Mouse (Mus musculus) bone marrow, adult 2 months (tissue): Measurements from ENCODE around the gene Lrrc8e. TPM values are rescaled to one million over a fixed set of nuclear protein-coding genes. Genes with fewer than 3 reads are reported as not detected.
A peak's percentile ranks its signal among the peaks of the same experiment; 100 is the strongest.

Experiments used
- H3K27ac ChIP-seq: fragments of 200-500 bp; 2 replicates; pipeline ENCODE4 v1.5.1; 2012; ENCODE audit warnings: low read depth, mild to moderate bottlenecking, control low read depth, inconsistent platforms, low read length; ENCODE audit not compliant: control insufficient read depth, poor library complexity, insufficient read depth
- H3K4me1 ChIP-seq: fragments of 200-500 bp; 2 replicates; pipeline ENCODE4 v1.6.1; 2011; ENCODE audit warnings: low read length; ENCODE audit not compliant: control insufficient read depth, insufficient read depth
- H3K4me3 ChIP-seq: fragments of 200-500 bp; replicated peaks from 2 replicates; pipeline ENCODE3; 2011; ENCODE audit warnings: mild to moderate bottlenecking, low read depth, low read length, control low read depth; ENCODE audit not compliant: control insufficient read depth
- CTCF ChIP-seq: fragments of 200-500 bp; IDR thresholded peaks from 2 replicates; pipeline ENCODE4 v1.5.1; 2011; ENCODE audit warnings: low read length, control low read depth; ENCODE audit not compliant: control insufficient read depth, insufficient read depth
- POLR2A ChIP-seq: fragments of 200-500 bp; IDR thresholded peaks from 2 replicates; pipeline ENCODE4 v1.6.1; 2011; ENCODE audit warnings: low read depth, mild to moderate bottlenecking, control low read depth, low read length, borderline replicate concordance; ENCODE audit not compliant: control insufficient read depth
- WGBS: fragments of 180-500 bp; shearing (Covaris S2); methylation state at CpG from one replicate; pipeline ENCODE4 v1.1.7; 2018; 5-methylcytosine and 5-hydroxymethylcytosine counted together
- polyA plus RNA-seq: library from polyadenylated mRNA; stranded (reverse); fragments of >200 nt; gene quantifications from 2 replicates; pipeline ENCODE4 v1.2.4, GENCODE M21; 2011; ENCODE audit warnings: low replicate concordance; ENCODE audit not compliant: missing spikeins, insufficient read depth, insufficient read length

Lrrc8e gene
- polyA plus RNA-seq, result not detected in 2 replicates

- no peak within 1 kb of the TSS for H3K4me3 ChIP-seq
- H3K4me1 ChIP-seq, result no peaks in the 10 kb centered on the region
- H3K27ac ChIP-seq, result no peak within 1 kb of the TSS
- TF ChIP-seq POLR2A (no peak), CTCF (no peak)
- 18% methylated on average over 33 of the region's 33 CpGs for WGBS
Observed at GRCm38 (mm10) chr8:4226739-4227347, at the start of gene Lrrc8e. Gene Lrrc8e (plus strand): TSS chr8:4226827.

GRCm38 (mm10) chr8:4183409-4183808 is 43.2 kb upstream of the Lrrc8e start:
- H3K4me3 ChIP-seq, result no peak overlapping the region
- TF ChIP-seq CTCF (no peak), POLR2A (no peak)
- no peaks in the 10 kb centered on the region for H3K4me1 ChIP-seq
- H3K27ac ChIP-seq, result no peak overlapping the region
- 89% methylated on average over 8 of the region's 8 CpGs for WGBS

- H3K4me3 ChIP-seq, result no peak overlapping the region
- H3K27ac ChIP-seq, result no peak overlapping the region
- no peaks in the 10 kb centered on the region for H3K4me1 ChIP-seq
- 93% methylated on average over 2 of the region's 2 CpGs for WGBS
- no peak for TF ChIP-seq POLR2A
- no peak for TF ChIP-seq CTCF
Observed at GRCm38 (mm10) chr8:4186151-4186550, 40.5 kb upstream of the Lrrc8e start.

- TF ChIP-seq CTCF (no peak), POLR2A (no peak)
- Histone ChIP-seq H3K27ac (no peak overlapping the region), H3K4me3 (no peak overlapping the region), H3K4me1 (no peaks in the 10 kb centered on the region)
Observed at GRCm38 (mm10) chr8:4188605-4189004, 38.0 kb upstream of the Lrrc8e start.

- 59% methylated on average over 3 of the region's 3 CpGs for WGBS
Observed at GRCm38 (mm10) chr8:4189031-4189722, 37.5 kb upstream of the Lrrc8e start.

GRCm38 (mm10) chr8:4192305-4192704 is 34.3 kb upstream of the Lrrc8e start:
- H3K4me3 ChIP-seq, result no peak overlapping the region
- no peak overlapping the region for H3K27ac ChIP-seq
- WGBS, result 92% methylated on average over 5 of the region's 5 CpGs
- no peaks in the 10 kb centered on the region for H3K4me1 ChIP-seq
- TF ChIP-seq CTCF (no peak), POLR2A (no peak)

More at GRCm38 (mm10) chr8:4189031-4189722, 37.5 kb upstream of the Lrrc8e start:
- Histone ChIP-seq H3K4me1 (no peaks in the 10 kb centered on the region), H3K27ac (peak overlapping the region; percentile 32; the same call in 1 of the 2 replicates), H3K4me3 (no peak overlapping the region)
- TF ChIP-seq POLR2A (no peak), CTCF (no peak)

- TF ChIP-seq POLR2A (no peak), CTCF (peak; percentile 85)
- Histone ChIP-seq H3K4me3 (no peak overlapping the region), H3K27ac (no peak overlapping the region), H3K4me1 (no peaks in the 10 kb centered on the region)
- 20% methylated on average over 18 of the region's 18 CpGs for WGBS
Observed at GRCm38 (mm10) chr8:4192807-4193587, 33.6 kb upstream of the Lrrc8e start.

- 56% methylated on average over 7 of the region's 7 CpGs for WGBS
- Histone ChIP-seq H3K4me3 (no peak overlapping the region), H3K4me1 (no peaks in the 10 kb centered on the region), H3K27ac (no peak overlapping the region)
- no peak for TF ChIP-seq CTCF
- no peak for TF ChIP-seq POLR2A
Observed at GRCm38 (mm10) chr8:4193588-4193894, 33.1 kb upstream of the Lrrc8e start.
